Mouse (Mus musculus) MEL (cell line): Measurements from ENCODE around the gene Bphl.

Source experiments
- CHD2 ChIP-seq: IDR thresholded peaks from 2 replicates; pipeline ENCODE4 v1.6.1; 2011; ENCODE audit warnings: low read length, improper control_type of control experiment
- CTCF ChIP-seq, 3 experiments: IDR thresholded peaks in 2 of 3; conservative IDR thresholded peaks in 1 of 3; 2 replicates each; pipeline ENCODE4 v1.5.1; 2011 to 2012; ENCODE audit warnings: low read length in 3 of 3, low read depth in 2 of 3, mild to moderate bottlenecking in 2 of 3, improper control_type of control experiment in 1 of 3, inconsistent platforms in 1 of 3, mixed read lengths in 1 of 3, moderate library complexity in 1 of 3; ENCODE audit not compliant: control insufficient read depth in 1 of 3, insufficient read depth in 1 of 3, poor library complexity in 1 of 3, severe bottlenecking in 1 of 3
- EP300 ChIP-seq, 2 experiments: IDR thresholded peaks; 2 replicates each; pipeline ENCODE4 v1.6.1; 2011; ENCODE audit warnings: improper control_type of control experiment in 2 of 2, low read length in 2 of 2, low read depth in 1 of 2, mild to moderate bottlenecking in 1 of 2
- HCFC1 ChIP-seq: IDR thresholded peaks from 2 replicates; pipeline ENCODE4 v1.6.1; 2012; ENCODE audit warnings: low read depth, mild to moderate bottlenecking, inconsistent platforms, low read length, improper control_type of control experiment, moderate library complexity
- POLR2A ChIP-seq, 2 experiments: IDR thresholded peaks; 2 replicates each; pipeline ENCODE4 v1.6.1; 2011 to 2012; ENCODE audit warnings: low read length in 2 of 2, mild to moderate bottlenecking in 2 of 2, control low read depth in 1 of 2, improper control_type of control experiment in 1 of 2, low read depth in 1 of 2, moderate library complexity in 1 of 2; ENCODE audit not compliant: control insufficient read depth in 1 of 2, insufficient read depth in 1 of 2, poor library complexity in 1 of 2
- POLR2AphosphoS5 ChIP-seq: IDR thresholded peaks from 2 replicates; pipeline ENCODE4 v1.6.1; 2012; ENCODE audit warnings: low read depth, borderline replicate concordance, mild to moderate bottlenecking, inconsistent platforms, low read length, moderate library complexity, mixed read lengths
- UBTF ChIP-seq: IDR thresholded peaks from 2 replicates; pipeline ENCODE4 v1.6.1; 2012; ENCODE audit warnings: low read depth, mild to moderate bottlenecking, inconsistent platforms, low read length, improper control_type of control experiment, moderate library complexity, borderline replicate concordance; ENCODE audit not compliant: insufficient read depth
- ZNF384 ChIP-seq: IDR thresholded peaks from 2 replicates; pipeline ENCODE4 v1.6.1; 2012; ENCODE audit warnings: low read depth, mild to moderate bottlenecking, inconsistent platforms, low read length, improper control_type of control experiment

DNA sequence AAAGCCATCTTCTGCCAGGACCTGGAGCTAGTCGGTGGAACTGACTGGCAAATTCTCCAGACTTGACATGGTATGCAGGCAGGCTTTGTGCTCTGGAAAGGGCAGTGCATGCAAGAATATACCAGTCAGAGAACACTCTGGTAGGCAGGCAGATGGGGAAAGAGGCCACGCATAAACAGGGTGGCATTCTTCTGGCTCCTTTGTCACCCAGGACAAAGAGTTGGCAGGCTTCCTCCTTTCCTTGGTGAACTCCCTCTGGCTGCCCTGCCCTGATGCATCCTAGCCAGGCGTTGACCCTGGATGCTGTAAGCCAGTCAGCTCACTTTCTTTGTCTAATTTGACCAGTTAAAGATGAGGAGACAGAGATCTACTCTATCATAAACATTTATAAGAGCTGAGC lies 59.7 kb downstream of the Bphl start:
- TF ChIP-seq CTCF (IDR thresholded peaks at IDR 0.05 in 2 of 3, conservative IDR thresholded peaks at IDR 0.05 in 1 of 3; ENCODE audit: control insufficient read depth in 1 of 3, insufficient read depth in 1 of 3, low read depth in 2 of 3, low read length in 3 of 3, poor library complexity in 1 of 3, severe bottlenecking in 1 of 3) = no peak
- no peak for TF ChIP-seq UBTF
- no peak for TF ChIP-seq POLR2A (IDR thresholded peaks at IDR 0.05; ENCODE audit: control insufficient read depth in 1 of 2, insufficient read depth in 1 of 2, low read depth in 1 of 2, low read length in 2 of 2, poor library complexity in 1 of 2)
- no peak for TF ChIP-seq HCFC1
- TF ChIP-seq CHD2 = no peak
- TF ChIP-seq EP300 (IDR thresholded peaks at IDR 0.05; ENCODE audit: low read depth in 1 of 2, low read length in 2 of 2) = no peak
- no peak for TF ChIP-seq POLR2AphosphoS5
- no peak for TF ChIP-seq ZNF384
